Mouse (Mus musculus): ENCODE measurements around the gene Hebp1.

The Hebp1 gene

DNA sequence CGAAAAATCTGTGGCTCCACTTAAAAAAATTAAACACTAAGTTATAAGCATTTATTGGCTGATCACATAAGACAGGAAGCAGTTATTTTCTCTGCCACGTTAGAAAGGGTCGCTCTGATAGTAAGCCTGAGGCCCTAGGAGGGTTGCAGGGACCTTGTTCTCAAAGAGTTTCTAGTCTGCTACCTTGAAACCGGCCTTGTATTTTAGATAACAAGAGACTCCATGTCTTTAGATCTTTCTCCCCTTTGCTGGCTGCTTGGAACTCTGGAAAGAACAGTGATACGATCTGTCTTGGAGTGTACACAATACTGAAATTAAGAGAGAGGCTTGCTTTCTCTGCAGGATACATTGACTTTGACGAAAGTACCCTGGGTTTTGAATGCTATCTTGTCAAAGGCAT, 904 bp upstream of the Hebp1 start:
- in situ Hi-C loops (cut with MboI, MseI), result no loop called here

DNA sequence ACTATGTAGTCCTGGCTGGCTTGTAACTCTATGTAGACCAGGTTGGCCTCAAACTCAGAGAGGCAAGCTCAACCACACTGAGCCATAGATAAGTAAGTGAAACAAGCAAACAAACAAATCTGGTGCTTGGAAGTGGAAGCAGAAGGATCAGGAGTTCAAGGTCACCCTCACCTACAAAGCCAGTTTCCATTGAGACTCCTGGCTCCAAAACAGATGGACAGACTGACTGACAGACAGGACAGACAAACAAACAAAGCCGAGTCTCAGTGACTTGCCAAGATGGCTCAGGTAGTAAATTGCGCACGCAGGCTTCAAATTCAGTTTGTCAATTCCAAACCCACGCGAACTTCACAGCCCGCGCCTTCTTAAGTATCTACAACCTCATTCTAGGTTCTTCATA, 376 bp downstream of the Hebp1 start:
- in situ Hi-C loops (cut with MboI, MseI), result no loop called here

DNA sequence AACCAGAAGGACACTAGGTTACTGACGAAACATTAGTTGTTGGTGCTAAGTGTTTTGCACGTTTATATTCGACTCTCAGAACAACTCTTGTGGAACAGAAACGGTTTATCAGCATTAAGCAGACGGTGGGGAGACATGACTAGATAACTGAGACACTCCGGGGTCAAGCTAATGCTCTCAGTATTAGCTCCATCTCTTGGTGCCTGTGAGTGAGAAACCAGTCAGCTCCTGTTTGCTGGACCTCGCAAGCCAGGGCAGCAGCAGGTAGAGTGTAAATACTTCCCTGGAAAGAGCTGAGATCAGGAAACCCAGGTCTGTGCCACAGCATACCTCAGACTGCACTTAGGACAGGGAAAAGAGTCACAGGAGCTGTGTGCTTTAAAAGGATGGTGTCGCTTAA, 1.1 kb downstream of the Hebp1 start:
- in situ Hi-C loops (cut with MboI, MseI), result no loop called here

DNA sequence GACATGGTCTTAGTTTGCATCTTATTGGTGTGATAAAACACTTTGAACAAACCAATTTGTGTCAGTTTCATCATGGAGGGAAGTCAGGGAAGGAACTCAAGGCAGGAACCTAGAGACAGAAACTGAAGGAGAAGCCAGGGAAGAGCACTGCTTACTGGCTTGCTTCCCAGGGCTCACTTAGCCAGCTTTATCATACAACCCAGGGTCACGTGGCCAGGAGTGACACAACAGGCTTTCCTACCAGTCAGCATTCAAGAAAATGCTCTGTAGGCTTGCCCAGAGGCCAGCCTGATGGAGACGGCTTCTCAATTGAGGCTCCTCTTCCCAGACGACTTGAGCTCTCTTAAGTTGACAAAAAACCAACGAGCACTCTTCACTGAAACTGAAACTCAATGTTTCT, 2.9 kb downstream of the Hebp1 start:
- in situ Hi-C loops (cut with MboI, MseI), result no loop called here

DNA sequence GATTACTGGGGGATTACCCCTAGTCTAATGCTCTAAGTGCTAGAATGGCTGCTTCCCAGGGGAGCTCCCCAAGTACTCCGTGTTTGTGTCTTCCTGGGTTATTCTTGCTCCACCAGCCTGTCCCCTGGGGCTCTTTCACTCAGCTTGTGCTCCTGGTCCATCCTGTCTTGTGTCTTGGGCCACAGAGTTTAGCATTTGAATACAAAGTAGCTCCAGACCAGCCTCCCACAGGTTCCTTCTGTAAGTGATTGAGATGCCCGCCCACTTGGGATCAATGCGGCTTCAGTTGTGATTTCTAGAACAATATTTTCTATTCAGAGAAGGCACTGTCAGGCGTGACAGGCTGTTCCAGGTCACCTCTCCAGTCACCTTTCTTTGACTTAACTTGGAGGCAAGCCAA, 4.1 kb downstream of the Hebp1 start:
- in situ Hi-C loops (cut with MboI, MseI), result no loop called here

DNA sequence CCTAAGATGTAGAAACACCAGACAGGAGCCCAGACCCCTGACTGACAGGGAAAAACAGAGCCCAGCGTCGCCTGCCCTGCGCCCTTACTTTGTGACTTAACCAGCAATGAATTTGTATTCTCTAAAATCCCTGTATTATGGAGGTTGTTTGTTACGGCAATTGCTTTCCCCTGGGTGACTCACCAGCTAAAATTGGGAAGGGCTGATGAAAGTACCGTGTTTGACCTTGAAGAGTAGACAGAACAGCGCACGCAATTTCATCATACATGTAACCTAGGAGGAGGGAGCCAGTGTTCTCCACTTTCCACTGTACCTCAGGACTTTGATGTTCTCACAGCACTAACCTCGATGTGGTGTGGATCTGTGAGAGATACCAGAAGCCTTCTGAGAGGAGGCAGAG, 4.8 kb downstream of the Hebp1 start:
- in situ Hi-C loops (cut with MboI, MseI), result no loop called here

DNA sequence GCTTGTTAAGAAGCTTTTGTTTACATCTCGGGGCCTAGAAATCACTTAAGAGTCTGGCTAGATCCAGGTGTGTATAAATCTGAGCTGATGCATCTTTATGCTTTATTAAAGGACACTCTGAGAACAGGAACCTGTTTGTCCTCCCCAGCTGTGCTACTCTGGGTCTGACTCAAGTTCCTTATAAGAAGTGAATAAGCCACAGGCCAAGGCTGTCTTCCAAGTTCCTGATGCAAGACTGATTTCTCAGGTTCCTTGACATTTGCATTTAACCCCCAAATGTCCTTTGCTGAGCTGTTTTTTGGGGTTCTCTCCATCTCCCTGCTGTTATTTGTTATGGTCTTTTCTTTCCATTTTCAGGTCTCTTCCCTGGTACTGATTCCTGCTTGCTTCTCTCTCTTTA, 5.9 kb downstream of the Hebp1 start:
- in situ Hi-C loops (cut with MboI, MseI), result no loop called here

DNA sequence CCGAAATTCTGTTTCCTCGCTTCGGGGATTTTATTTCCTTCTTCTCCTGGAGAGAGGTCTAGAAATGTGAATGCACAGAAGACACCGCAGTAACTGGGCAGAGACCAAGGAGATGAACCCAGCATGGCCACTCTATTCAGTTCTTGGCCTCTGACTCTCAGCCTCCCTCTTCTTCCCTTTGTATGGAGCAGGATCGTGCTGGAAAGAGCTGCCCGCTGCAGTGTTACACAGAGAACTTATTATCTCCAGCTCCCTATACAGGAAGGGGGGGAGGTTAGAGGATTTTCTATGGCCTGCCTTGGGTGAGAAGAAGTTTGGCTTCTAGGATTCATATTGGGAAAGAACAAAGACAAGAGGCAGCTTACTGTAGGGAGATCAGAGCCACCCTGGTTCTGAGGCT, 7.7 kb downstream of the Hebp1 start:
- in situ Hi-C loops (cut with MboI, MseI), result no loop called here

DNA sequence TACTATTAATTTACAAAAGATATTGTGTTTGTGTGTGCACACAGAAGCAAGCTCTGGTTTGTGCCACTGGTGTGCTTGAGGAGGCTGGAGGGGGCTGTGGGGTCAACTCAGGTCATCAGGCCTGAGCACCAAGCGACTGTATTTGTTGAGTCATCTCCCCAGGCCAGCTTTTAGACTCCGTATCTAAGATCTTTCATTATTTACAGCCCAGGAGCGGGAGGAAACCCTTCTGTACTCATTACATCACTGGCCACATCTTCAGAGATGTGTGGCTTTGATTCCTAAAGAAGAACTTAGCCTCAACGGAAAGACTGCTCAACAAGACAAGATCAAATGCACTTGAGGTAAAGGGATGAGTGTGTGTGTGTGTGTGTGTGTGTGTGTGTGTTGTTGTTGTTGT, 9.2 kb downstream of the Hebp1 start:
- in situ Hi-C loops (cut with MboI, MseI), result no loop called here

DNA sequence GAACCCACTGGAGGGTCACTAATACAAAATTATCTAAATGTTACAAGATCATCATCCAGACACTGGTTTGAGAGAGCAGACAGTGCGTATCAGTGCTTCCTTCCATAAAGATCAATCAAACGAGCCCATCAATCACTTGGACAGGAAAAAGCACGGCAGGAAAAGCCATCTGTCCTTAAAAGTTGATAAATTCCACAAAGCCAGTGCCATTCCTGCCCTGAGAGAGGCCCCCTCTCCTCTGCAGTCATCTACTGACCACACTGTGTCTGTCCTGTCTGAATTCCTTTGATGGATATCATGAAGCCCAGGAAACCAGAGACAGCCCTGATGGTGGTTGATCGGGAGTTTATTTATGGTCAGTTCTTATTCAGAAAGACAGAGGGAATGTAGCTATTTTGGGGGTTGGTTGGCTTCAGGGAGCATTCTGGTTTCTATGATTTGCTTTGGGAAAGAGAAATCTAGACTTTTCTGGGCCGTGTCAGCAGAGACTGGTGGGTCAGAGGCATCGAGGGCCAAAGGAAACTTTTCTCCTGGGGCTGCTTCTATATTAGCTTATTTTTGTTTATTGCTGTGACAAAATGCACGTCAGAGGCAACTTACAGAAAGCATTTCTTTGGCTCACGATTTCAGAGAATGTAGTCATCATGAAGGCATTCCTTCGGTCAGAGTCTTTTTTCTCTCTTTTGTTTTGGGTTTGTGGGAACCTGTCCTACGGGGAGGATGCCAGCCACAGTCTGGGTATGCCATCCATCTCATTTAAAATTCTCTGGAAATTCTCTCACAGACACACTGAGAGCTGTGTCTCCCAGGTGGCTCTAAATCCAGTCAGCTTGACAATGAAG, 10.5 kb downstream of the Hebp1 start:
- in situ Hi-C loops (cut with MboI, MseI), result no loop called here

DNA sequence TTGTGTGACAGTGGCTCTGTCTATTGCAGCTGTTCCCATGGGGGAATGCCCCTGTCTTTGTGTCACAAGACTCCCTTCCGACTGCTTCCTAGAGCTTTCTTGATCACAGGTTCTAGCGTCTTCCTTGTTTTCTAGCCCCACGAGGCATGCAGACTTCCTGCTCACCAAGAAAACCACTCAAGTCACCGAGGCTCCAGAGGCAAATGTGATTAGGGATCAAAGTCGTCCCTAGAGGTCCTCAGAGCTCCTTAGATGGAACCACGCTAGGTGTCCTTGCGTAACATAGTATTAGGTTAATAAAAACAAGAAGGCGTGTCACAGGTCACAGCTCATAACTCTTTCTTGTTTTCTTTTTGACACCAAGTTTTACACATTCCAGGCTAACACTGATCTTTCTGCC, 13.9 kb downstream of the Hebp1 start:
- in situ Hi-C loops (cut with MboI, MseI), result no loop called here

DNA sequence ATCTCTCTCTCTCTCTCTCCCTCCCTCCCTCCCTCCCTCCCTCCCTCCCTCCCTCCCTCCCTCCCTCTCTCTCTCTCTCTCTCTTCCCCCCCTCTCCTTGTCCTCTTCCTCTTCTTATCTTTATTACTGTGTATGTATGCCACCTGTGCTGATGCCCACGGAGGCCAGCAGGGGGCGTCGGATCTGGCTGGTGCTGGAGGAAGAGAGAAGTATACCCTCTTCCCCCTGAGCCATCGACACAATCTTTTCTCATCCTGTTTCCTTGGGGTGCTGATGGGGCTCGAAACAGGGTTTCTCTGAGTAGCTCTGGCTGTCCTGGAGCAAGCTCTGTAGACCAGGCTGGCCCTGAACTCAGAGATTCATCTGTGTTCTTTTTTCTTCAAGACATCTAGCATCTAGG, 14.9 kb downstream of the Hebp1 start:
- in situ Hi-C loops (cut with MboI, MseI), result no loop called here

DNA sequence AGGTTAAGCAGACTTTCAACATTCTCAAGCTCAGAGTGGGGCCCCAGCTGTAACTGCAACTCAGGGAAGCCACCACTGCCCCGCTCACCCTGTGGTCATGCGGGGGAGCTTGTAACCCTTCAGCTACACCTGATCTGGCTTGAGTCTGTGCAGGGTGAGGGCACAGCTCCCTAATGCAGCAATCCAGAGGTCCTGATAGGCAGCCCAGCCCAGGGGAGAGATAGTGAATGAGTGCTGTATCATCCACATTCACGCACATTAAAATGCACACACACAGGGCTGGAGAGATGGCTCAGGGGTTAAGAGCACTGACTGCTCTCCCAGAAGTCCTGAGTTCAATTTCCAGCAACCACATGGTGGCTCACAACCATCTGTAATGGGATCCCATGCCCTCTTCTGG, 19.2 kb downstream of the Hebp1 start:
- in situ Hi-C loops (cut with MboI, MseI), result no loop called here

DNA sequence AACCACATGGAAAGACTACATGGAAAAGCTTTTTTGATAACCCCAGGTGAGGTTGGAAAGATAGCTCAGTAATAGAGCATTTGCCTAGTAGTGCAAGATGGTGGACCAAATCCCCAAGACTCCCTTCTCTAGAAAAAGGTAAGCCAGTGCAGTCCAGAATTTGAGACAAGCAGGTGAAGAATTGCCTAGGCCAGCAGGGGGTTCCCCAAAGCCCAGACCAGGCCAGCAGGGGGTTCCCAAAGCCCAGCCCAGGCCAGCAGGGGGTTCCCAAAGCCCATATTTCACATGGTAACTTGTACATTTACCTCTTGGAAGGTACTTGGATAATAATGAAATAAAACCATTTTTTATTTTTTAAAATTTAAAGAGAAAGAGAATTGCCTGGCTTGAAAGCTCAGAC, 20.6 kb downstream of the Hebp1 start:
- in situ Hi-C loops (cut with MboI, MseI), result no loop called here

DNA sequence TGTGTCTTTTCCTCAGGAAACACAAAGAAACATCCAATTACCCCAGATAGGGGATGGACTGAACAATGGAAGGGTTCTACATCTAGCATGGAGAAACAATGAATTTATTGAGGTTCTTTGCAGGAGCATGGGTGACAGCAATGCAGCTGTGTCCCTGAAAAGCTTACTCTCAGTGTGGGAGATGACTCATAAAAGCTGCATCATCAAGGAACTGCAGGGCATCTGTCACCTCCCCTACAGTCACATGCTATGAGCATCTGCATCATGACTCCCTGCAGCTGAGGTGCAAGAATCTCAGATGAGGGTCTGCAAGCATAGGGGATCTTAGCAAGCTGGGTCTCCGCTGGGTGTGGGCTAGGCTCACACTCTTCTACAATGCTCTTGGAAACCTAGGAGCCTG, 22.8 kb downstream of the Hebp1 start:
- in situ Hi-C loops (cut with MboI, MseI), result no loop called here

DNA sequence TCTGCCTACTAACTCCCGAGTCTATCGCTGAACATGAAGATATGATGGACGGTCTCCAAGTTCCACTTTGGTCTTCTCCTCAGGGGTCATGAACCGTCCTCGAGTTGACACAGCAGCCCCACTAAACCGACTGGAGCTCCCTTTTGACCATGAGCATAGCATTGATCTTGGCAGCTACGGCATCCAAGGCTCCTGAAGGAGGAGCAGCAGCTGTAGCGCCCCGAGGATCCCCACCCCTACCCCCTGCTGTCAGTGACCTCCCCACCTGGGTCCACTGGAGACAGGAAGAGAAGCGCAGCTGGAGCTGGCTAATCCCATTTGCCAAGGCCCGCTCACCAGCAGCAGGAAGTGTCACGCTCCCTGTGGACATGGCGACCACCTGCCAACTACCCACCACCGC, 26.1 kb downstream of the Hebp1 start:
- in situ Hi-C loops (cut with MboI, MseI), result no loop called here

DNA sequence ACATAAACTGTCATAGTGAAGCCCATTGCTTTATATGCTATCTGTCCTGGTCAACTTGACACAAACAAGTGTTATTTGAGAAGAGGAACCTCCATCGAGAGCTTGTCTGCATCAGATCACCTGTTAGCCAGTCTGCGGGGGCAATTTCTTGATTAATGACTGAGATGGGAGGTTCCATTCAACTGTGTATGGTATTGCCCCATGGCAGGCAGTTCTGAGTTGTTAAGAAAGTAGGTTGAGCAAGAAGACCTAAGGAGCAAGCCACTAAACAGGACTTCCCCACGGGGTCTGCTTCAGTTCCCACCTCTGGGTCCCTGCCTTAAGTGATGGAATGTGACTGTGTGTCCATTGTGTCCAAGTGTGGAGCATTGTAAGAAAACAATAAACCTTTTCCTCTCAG, 28.6 kb downstream of the Hebp1 start:
- in situ Hi-C loops (cut with MboI, MseI), result no loop called here

DNA sequence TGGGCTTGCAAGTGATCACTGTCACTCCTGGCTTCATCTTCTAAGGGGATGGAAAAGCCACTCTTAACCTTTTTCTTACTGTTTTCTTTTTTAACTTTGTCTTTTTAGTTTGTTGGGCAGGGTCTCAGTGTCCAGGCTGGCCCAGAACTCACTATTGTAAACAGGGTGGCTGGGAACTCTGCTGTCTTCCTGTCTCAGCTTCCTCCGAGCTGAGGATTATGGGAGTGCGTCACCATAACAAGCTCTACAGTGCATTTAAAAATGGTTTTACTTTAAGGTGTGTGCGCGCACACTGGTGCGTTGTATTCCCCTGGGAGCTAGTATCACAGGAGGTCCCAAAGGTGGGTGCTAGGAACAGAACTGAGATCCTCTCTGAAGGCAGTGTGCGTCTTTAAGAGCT, 29.4 kb downstream of the Hebp1 start:
- in situ Hi-C loops (cut with MboI, MseI), result no loop called here

DNA sequence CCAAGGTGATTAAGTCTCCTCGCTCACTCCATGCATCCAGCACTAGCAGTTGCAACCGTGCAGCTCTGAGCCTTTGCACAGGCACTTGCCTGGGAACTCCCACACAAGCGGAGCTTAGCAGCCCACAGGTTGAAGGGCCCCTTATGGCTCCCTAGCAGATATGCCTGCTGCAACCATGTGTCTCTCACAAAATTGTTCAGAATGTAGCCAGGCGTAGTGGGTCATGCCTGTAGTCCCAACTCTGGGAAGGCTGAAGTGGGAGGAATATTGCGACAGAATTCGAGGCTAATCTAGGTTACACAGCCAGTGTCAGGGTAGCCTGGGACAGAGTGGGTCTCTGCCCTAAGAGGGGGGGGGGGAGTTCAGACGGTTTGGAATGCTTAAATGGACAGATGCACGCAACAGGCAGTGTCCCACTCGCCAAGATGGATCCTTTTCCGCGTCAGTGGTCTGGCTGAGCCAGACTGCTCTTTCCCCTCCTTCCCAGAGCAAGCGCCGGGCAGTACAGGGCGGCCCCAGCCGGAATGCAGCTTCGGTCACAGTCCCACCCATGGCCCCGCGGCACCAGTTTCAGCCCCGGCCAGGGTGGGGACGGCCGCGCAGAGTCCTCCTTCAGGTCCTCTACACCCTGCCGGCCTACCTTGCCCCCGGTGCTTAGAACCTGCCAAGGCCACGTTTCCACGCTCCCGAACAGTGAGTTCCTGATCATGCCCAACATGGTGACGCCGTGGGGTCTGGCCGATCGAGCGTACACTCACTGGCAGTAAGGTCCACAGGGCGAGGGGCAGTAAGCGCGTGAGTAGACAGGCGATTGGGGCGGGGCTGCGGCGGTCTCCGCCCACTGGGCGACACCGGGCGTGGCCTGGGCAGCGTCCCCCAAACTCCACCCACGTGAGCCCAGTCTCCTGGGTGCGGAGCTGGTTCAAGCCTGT, 30.2 kb downstream of the Hebp1 start:
- in situ Hi-C loops (cut with MboI, MseI), result no loop called here

DNA sequence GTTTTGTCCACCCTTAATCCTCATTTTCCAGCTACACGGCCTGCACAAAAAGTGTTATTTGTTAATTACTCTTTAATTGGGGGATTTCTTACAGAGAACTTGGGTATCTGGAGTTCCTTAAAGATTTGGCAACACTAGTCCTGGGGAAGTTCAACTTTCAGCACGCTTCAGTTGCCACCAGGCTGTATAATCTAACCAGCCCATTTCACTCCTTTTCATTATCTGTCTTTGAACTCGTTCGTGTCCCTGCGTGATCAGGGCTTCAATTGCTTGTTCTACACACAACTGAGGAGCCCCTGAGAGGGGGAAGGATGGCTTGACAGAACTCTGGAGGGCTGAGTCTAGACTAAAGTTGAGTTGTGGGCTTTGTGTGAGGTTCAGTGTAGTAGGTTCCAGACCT, 31.1 kb downstream of the Hebp1 start:
- in situ Hi-C loops (cut with MboI, MseI), result no loop called here

DNA sequence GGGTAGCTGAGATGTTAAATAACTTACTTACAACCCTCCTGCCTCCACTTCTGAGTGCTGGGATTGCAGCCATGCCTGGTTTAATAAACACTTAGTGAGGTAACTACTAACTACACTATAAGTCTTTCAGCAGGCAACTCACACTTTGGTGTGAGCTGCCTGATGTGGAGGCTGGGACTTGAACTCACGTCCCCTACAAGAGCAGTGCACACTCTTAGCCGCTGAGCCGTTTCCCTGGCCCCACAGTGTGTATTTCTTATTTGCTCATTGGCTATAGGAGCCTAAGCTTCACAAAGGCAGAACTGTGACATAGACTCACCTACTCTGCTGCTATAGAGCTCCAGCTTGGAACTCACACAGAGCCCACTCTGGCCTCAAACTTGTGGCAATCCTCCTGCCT, 31.6 kb downstream of the Hebp1 start:
- in situ Hi-C loops (cut with MboI, MseI), result no loop called here

DNA sequence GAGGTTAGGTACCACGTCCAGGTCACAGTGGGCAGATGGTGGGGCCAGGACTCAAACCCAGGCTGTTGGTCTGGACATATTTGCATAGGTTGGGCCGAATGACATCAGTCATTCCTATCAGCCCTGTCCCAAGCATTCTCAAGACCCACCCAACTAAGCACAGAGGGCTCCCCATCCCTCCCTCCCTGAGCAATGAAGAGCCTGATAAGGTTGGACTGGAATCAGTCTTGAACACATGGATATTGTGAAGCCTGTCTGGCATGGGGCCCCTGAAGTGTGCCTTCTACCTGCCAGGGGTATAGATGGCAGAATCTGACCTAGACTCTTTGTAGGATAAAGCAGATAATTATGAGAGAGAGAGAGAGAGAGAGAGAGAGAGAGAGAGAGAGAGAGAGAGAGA, 32.1 kb downstream of the Hebp1 start:
- in situ Hi-C loops (cut with MboI, MseI), result no loop called here

DNA sequence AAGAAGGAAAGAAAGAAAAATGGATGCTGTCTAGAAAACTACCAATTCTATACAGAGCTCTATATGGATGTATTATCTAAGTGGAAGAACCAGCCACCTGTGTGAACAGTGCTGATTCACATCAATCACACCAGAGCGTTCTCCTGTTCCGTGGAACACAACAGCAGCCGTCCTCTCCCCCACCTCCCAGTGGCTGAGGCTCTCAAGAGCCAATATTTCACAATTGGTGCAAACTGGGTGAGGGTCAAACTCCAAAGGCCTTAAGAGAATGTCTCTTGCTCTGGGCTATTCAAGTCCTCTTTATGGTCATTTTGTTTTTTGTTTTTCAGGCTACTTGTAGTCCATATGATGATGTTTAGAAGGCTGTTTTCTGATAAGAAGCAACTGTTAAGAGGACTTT, 32.6 kb downstream of the Hebp1 start:
- in situ Hi-C loops (cut with MboI, MseI), result no loop called here
